Mouse (Mus musculus): Measurements from ENCODE around the gene Olfr1087.
"Not testable (repeated sequence)": the region's sequence is repeated elsewhere in the genome, so short reads cannot be mapped to it uniquely, and the experiment has no call there.

Olfr1087 gene

DNA sequence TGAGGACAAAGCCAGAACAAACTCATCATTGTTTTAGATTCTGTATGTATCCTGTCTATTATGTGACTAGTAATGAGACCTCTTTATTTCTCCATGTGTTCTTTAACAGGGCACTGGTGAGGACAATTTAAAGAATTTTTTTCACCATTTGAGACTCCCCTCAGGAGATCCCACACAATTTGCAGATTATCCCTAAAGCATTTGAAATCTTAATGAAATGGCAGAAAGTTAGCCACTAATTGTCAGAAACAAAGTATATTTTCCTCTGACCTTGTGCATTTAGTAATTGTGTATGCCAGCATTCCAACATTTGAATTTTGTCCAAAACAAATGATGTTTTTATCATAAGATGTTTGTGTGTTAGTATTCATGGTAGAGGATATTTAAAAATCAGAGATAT, at the start of gene Olfr1087:
Gene Olfr1087 (minus strand): TSS at position 101 of the 400 bp plus-strand sequence.
- no peak for DNase-seq (ENCODE audit: low spot score in 2 of 2)

DNA sequence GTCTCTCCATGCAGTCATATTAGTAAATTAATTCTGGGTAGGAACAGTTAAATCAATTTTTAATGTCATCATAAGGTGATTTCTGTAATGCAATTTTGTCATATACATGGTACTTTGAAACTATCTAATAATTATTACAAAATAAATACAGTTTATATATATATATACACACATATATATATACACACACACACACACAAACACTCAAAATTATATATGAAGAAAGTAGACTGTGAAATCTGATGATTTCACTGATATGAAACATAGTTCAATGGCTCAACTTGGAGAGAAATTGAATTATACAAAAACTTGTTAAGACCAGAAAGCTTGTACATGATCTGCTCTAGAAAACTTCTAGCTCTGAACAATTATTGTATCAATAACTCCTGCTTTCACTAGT, 35.4 kb upstream of the Olfr1087 start, which contains the start of gene Olfr1089:
Gene Olfr1089 (minus strand): TSS at position 101 of the 400 bp plus-strand sequence.
- DNase-seq (ENCODE audit: low spot score in 2 of 2) = no peak

DNA sequence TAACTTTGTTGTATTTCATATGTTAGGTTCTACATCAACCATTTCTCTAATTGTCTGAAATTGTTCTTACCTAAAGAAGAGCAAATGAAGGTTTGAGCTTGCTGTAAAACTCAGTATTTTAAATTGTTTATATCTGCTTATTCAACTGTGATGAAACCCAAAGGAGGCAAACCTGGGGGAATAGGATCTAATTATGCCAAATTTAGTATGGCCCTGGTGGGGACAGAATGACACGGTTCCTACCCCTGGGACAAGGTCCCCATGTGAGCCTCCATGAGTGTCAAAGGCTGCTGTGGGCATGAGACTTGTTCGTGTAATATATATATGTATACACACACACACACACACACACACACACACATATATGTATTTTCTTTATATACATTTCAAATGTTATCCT, 18.2 kb downstream of the Olfr1087 start, which contains the start of gene Olfr1086:
Gene Olfr1086 (minus strand): TSS at position 101 of the 400 bp plus-strand sequence.
- DNase-seq (ENCODE audit: low spot score in 2 of 2) = no peak

DNA sequence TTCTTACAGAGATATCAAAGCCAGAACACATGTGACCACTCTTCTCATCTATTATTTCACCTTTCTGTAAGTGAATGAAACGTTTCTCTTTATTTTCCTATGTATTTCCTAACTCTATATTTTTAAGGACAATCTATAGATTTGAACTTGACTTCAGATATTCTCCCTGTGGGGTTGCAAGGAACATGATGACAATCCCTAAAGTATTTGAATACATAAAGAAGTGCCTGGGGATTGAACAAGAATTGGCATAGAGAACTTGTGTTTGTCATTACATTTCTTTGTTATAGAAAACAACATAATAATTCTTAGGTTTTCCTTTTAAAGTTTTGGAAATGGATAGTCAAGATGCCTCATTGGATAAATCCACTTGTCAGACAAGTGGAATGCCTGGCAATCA, 36.3 kb downstream of the Olfr1087 start, which contains the start of gene Olfr1085:
Gene Olfr1085 (minus strand): TSS at position 101 of the 400 bp plus-strand sequence.
- no peak for DNase-seq (ENCODE audit: low spot score in 2 of 2)

DNA sequence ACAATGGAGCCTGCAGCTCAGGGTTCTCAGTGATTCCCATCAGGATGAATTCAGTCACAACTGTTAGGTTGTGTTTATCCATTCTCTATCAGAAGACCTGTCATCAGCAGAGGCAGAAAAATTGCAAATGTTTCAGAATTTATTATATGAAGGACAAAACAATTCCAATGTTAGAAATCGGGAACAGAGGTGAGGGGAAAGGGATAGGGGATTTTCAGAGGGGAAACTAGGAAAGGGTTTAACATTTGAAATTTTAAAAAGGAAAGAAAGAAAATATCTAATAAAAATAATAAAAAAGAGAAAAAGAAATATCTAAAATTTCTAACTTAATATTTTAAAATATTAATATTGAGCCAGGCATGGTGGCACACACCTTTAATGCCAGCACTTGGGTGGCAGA, 58.6 kb downstream of the Olfr1087 start, which contains the start of gene Olfr1084:
Gene Olfr1084 (minus strand): TSS at position 101 of the 400 bp plus-strand sequence.
- not testable (repeated sequence) for DNase-seq (ENCODE audit: low spot score in 2 of 2)
